Mouse (Mus musculus) CH12.LX (cell line): Measurements from ENCODE around the gene Dnmbp.

Experiments used
- CTCF ChIP-seq, 2 experiments: IDR thresholded peaks in 1 of 2; conservative IDR thresholded peaks in 1 of 2; 2 replicates each; pipeline ENCODE4 v1.5.1; 2011 to 2012; ENCODE audit warnings: low read depth in 2 of 2, low read length in 2 of 2, improper control_type of control experiment in 1 of 2, inconsistent platforms in 1 of 2, mild to moderate bottlenecking in 1 of 2, moderate library complexity in 1 of 2
- E2F4 ChIP-seq: IDR thresholded peaks from 2 replicates; pipeline ENCODE4 v1.6.1; 2011; ENCODE audit warnings: low read depth, low read length, improper control_type of control experiment; ENCODE audit not compliant: insufficient replicate concordance
- EP300 ChIP-seq: IDR thresholded peaks from 2 replicates; pipeline ENCODE4 v1.6.1; 2011; ENCODE audit warnings: low read length, improper control_type of control experiment
- JUND ChIP-seq: conservative IDR thresholded peaks from 2 replicates; pipeline ENCODE4 v1.6.1; 2011; ENCODE audit warnings: low read depth, low read length, improper control_type of control experiment
- MAX ChIP-seq: IDR thresholded peaks from 2 replicates; pipeline ENCODE4 v1.6.1; 2011; ENCODE audit warnings: low read length, improper control_type of control experiment
- MEF2A ChIP-seq: IDR thresholded peaks from 2 replicates; pipeline ENCODE4 v1.6.1; 2014; ENCODE audit warnings: low read depth, mild to moderate bottlenecking, inconsistent platforms, low read length, improper control_type of control experiment, borderline replicate concordance
- MXI1 ChIP-seq: IDR thresholded peaks from 2 replicates; pipeline ENCODE4 v1.6.1; 2011; ENCODE audit warnings: mild to moderate bottlenecking, low read depth, low read length, improper control_type of control experiment
- POLR2A ChIP-seq: IDR thresholded peaks from 2 replicates; pipeline ENCODE4 v1.6.1; 2011; ENCODE audit warnings: low read depth, mild to moderate bottlenecking, improper control_type of control experiment, low read length
- RCOR1 ChIP-seq: conservative IDR thresholded peaks from 2 replicates; pipeline ENCODE4 v1.6.1; 2012; ENCODE audit warnings: low read depth, mild to moderate bottlenecking, inconsistent platforms, low read length, improper control_type of control experiment
- SIN3A ChIP-seq: IDR thresholded peaks from 2 replicates; pipeline ENCODE4 v1.6.1; 2012; ENCODE audit warnings: low read length, improper control_type of control experiment, inconsistent platforms
- UBTF ChIP-seq: IDR thresholded peaks from 2 replicates; pipeline ENCODE4 v1.6.1; 2012; ENCODE audit warnings: low read depth, mild to moderate bottlenecking, inconsistent platforms, low read length, improper control_type of control experiment, moderate library complexity

DNA sequence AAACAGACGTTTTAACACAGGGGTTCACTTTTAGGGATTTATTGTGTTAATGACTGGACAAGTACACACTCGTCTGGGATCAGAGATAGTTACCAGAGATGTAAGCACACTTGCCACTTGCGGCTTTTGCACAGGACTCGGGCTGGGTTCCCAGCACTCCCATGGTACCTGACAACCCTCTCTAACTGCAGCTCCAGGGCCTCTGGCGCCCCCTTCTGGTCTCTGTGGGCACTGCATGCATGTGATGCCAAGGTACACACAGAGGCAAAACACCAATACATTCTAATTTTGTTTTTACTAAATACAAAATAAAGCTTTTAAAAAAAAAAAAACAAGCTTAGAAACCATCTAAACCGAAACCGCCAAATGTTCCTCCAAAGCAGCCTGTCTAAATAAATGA, 58.4 kb downstream of the Dnmbp start:
- TF ChIP-seq CTCF (conservative IDR thresholded peaks at IDR 0.05 in 1 of 2, IDR thresholded peaks at IDR 0.05 in 1 of 2; ENCODE audit: low read depth in 2 of 2, low read length in 2 of 2) (0 out of 4 replicates have a peak, but pooled peaks of 1 of the 2 experiments have one; percentile 20), MXI1 (no peak), JUND (no peak), MEF2A (no peak), E2F4 (no peak), RCOR1 (no peak), EP300 (no peak), POLR2A (no peak), MAX (no peak), SIN3A (no peak), UBTF (no peak)
